Mouse (Mus musculus): ENCODE measurements around the gene Uqcc1.
"Not testable (repeated sequence)": the region's sequence is repeated elsewhere in the genome, so short reads cannot be mapped to it uniquely, and the experiment has no call there.

The Uqcc1 gene

DNA sequence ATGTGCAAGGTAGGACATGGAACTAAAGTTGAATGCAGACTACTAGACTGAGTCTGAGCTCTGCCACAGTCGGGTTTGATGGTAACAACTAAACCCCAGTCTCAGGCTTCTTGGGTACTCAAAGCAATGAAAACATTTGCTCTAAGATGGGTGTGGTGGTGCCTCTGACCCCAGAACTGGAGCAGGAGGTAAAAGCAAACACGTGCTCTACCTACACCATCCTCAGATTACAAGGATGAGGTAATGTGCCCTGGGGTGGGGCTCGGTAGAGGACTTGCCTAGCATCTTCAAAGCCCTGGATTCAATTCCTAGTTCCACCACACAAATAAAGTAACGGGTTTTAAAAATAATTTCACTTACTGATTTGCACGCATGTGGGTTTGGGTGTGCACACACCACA, 77.6 kb downstream of the Uqcc1 start:
- DNase-seq (ENCODE audit: low spot score), result no peak

DNA sequence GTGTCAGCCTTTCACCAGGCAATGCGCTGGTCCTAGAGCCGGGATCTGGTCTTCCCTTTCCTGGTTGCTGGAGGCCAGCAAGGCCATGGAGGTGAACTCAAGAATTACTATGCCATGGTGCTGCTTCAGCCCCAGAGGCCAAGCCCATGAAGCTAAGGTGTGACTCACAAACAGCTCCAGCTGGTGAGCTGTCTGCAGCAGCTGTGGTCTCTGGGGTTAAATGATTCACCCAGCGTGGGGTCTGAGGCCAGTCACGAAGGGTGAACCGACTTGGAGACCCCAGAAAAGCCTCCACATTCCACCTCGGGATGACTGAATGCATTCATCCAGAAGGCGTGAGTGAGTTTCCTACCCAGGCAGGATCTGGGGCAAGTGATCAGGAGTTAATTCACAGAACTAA, 80.0 kb downstream of the Uqcc1 start:
- DNase-seq (ENCODE audit: low spot score), result no peak

DNA sequence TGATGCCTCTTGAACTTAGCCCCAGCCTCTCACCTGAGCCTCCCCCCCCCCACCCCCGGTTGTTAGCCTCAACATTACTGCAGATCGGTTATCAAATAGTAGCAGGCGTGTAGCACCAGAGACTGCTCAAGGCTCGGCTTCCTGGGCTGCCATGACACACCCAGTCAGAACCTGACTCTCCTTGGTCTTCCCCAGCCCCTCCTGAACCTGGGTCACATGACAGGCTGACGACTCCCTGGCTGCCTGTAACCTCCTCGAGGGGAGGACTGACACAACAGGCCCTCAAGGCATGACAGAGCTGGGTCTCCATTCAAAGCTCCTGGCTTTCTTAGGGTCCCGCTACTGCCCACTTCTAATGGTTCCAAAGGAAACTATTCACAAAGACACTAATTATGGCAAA, 80.6 kb downstream of the Uqcc1 start:
- no peak for DNase-seq (ENCODE audit: low spot score)

DNA sequence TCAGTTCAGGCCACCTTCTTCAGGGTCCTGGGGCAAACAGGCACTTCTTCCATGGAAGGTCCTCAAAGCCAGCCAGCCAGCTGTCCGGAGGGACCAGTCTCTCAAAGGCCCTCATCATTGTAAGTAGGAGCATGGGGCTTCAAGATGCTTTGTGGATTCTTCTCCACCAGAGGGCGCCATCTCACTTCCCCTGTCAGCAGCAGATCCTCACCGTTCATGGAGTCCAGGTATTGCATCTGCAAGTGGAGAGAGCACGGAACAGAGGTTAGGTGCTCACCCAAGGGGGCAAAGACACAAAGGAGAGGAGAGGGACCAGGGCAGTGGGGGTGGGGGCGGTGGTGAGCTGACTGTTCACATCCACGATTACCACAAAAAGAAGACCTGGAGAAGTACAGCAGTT, 81.8 kb downstream of the Uqcc1 start:
- peak; percentile 41 for DNase-seq (ENCODE audit: low spot score)

DNA sequence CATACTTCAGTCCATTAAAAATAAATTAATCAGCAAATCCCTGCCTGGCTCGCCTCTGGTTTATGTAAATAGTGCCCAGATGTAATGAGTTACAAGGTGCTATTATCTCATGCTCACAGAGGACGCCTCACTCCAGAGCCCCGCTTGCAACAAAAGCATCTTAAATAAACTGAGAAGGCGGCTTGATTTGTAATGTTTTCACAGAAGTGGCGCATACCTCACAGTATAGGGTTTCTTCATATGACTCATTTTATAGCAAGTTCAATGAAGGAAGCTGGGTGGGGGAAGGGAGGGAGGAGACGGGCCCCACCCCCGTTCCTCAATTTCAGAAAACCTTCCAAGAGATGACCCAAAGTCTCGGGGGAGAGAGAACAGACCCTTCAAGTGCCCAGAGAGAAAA, 83.2 kb downstream of the Uqcc1 start:
- no peak for DNase-seq (ENCODE audit: low spot score)

DNA sequence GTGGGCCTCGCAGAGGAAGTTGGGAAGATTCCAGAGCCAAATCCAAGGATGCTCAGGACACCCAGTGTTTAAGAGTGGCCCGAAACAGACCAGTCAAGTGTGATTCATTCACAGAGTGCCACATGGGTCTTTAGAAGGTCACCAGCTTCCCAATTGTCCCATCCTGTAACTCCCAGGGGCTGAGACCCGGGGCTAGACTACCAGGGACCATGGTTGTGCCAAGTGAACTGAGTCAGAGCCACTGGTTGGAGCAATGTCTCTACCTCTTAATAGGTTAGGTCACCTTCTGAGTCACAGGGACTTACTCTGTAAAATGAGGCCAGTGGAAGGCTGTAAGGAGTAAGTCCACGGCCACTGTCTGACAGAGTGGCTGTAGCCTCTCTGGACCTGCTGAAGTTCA, 91.1 kb downstream of the Uqcc1 start:
- DNase-seq (ENCODE audit: low spot score), result no peak

DNA sequence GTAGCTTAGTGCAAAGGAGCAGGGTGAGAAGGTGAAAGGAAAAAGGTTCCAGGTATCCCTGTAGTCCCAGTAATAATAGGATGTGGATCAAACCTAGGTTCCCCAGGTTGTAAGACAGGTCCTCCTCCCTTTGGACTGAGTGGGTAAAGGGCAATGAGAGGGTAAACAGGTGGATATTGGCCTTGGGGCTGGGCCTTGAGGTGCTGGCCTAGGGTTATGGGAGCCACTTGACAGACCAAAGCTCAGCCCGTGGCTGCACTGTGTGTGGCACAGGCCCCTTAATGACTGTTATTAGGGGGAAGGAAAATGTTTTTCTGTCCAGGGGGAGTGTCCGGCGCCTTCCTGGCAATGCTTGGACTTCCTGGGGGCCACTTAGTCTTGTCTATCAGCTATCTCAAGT, 92.1 kb downstream of the Uqcc1 start:
- DNase-seq (ENCODE audit: low spot score), result no peak

DNA sequence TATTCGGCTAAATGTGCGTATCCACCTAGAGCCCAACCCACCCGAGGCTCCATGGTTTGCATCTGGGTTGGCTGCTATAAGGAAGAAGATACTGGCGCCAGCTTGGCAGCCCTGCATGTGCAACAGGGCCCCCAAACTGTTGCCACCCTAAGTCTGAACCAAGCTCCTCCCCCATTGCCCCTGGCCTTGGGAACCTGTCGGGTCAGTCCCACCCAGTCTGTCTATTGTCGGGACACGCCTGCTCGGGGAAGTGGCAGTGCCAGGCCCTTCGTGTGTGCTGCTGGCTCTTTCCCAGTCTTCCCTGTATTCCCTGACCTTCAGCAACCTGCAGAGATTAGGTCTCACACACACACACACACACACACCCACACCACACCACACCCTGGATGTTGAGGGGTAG, 95.4 kb downstream of the Uqcc1 start, which contains the start of gene Fam83c:
Fam83c (minus strand) TSS at position 123 of the 400 bp plus-strand sequence.
- DNase-seq (ENCODE audit: low spot score), result no peak

DNA sequence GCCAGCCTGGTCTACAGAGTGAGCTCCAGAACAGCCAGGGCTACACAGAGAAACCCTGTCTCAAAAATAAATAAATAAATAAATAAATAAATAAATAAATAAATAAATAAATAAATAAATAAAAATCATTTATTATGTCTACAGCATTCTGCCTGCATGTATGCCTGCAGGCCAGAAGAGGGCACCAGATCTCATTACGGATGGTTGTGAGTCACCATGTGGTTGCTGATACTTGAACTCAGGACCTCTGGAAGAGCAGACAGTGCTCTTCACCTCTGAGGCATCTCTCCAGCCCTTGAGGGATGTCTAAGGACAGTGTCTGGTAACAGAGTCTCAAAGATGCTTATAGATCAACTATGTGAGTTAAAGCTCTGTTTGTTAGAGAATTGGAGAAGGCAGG, 98.0 kb downstream of the Uqcc1 start:
- not testable (repeated sequence) for DNase-seq (ENCODE audit: low spot score)

DNA sequence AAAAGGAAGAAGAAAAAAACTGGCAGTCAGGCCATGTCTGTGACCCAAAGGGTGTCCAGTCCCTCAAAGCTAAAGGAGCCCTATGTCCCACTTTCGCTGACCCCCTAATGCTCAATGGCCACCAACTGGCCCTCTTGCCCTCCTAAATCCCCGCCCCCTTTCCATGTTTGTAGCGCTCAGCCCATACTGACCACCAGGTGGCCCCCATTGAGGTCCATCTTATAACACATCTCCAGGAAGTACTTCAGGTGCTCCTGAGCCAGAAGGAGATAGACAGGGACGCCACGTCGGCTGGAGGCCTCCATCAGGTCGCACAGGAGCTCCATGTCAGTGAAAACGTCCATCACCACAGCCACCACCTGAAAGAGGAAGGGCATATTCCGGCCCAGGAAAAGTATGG, 98.8 kb downstream of the Uqcc1 start:
- no peak for DNase-seq (ENCODE audit: low spot score)

DNA sequence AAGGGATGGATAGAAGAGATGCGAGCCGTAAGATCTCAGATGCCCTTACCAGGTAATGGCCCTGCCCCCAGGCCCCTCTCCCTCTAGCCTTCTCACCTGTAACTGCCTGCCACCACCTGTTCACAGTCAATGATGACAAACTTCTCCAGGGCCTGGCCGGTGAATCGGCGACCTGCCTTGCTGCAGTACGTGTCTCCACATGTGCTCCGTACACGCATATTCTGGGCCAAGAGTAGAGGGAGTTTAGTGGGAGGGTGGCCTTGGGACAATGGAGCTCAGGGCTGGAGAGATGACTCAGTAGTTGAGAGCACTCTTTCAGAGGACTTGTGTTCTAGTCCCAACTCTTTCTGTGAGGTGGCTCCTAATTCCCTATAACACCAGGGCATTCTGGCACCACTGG, 99.3 kb downstream of the Uqcc1 start:
- no peak for DNase-seq (ENCODE audit: low spot score)

DNA sequence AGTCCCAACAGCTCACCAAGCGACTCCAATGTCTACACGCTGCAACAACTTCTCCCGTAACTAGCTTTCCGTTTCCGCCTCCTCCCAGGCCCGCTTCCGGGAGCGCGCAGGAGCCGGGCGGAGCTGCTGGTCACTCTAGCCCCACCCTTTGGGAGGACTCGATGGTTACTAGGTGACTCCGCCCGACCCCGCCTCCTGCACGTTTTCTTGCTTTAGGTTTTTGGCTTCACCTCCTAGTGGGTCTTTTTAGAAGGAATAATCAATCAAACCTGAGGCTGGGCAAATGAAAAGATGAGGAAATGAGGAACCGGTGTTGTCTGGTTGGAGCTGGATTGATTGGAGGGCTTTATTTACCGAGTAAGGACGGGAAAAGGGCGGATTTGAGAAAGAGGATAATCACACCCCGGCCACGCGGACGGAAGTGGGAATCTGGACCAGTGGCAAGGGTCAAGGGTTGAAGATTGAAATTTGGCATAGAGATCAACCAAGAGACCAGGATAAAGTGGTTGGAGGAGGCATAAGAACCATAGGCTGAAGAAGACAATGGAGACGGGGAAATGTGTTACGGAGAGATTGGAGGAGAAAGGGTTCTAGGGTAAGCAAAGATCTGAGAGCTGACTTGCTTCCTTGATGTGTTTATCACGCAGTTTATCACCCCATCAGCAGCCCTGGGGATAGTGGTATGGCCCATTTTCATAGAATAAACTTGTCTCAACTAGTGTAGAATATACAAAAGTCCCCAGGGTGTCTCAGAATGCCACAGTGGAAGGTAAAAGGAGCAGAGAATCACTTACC, 103.3 kb downstream of the Uqcc1 start, which contains the start of gene Eif6:
Eif6 (minus strand) TSS at position 296 of the 795 bp plus-strand sequence.
- no peak for DNase-seq (ENCODE audit: low spot score)

DNA sequence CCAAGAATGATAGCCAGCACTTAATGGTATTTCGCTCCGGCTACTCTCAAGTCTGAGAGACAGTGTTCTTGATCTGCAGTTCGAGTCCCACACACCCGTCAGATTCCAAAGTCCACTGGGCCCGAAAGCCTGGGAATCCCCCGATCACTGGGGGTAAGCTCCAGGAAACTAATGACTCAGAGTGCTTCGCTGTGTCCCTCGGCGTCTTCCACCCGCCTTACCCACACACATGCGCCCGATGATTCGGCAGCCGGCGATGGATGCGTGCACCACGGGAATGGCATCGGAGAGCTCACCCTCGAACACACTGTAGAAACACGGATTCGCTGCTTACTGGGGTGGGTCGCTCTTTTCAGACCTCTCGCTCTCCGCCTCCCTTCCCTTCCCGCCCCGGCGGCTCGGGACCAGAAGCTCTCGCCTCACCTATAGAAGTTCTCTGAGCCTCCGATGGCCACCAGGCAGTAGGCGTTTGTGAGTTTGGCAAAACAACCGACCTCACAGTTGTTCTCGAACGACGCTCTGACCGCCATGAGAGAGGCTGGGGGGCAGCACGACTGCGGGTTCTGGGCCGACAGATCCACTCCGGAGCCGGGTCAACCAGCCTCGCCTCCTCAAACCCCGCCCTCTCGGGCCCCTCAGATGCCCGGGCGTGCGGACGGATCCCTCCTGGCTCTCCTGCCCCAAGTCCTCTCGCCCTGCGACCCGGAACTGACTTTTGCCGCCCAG, 104.0 kb downstream of the Uqcc1 start:
- DNase-seq (ENCODE audit: low spot score), result no peak

DNA sequence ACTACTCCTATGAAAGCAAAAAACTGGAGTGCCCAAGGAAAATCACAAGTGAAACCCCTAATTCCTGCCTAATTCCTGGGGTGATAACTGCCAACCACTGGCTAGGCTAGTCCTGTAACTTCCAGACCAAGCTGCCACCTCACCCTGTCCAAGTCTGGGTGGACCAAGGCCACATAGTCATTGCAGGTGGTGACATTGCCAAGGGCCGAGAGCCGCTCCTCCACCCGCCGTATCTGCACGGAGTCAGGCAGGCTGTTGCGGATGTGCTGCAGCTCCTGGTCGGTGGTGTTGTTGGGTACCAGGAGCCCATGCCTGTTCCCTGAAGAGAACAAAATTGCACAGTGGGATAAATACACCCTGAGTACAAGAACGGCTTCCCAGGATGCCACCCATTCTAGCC, 106.4 kb downstream of the Uqcc1 start:
- no peak for DNase-seq (ENCODE audit: low spot score)

DNA sequence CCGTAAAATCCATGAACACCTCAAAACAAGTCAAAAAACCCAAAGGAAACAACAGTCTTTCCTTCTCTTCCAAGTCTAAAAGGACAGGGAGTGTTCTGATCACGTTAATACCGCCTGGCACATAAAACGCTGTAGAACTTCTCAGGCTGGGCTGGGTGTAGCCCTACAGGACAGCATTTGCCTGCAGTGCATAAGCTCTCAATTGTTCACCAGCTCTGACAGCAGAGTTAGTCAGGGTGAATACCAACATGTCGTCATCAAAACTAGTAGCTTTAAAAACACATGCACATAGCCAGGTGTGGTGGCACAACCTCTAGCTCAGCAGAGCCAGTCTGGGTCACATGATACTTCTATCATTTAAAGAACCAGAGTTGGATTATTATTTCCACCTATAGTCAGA, 109.3 kb downstream of the Uqcc1 start:
- no peak for DNase-seq (ENCODE audit: low spot score)

DNA sequence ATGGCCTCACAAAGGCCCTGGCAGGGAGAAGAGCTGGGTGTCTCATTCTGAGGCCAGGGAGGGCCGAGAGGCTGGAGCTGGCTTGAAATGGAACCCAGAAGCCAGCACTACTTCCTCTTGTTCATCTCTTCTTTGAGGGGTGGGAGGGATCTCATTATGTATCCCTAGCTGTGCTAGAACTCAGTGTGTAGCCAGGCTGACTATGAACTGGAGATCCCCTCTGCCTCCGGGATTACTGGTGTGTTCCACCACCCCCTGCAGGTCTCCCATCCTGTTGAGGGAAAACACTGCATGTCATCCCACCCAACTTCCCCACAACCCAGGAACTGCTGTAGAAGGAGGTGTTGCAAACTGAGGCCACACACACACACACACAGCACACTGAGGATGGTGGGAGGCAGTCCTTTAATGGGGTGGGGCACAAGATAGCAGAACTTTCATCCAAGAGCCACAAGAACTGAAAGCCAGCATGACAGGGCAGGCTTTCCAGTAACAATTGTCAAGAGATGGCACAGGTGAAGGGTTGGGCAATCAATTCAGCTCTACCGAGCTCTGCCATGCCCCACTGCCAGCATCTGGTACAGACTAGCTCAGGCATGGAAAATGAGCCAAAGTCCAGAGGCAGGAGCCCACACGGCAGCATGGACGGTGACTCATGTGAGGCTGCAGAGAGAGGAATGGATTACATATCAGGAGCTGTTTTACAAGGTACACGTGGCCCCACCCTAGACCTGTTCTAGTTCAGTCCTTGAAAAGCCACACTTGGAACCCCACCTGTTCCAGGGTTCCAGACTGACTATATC, 110.5 kb downstream of the Uqcc1 start:
- no peak for DNase-seq (ENCODE audit: low spot score)

DNA sequence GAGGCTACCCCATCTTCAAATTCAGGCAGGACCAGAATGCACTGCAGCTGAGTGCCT, 110.9 kb downstream of the Uqcc1 start, which contains the start of gene BC029722:
BC029722 (minus strand) TSS at position 35 of the 57 bp plus-strand sequence.
- no peak for DNase-seq (ENCODE audit: low spot score)

DNA sequence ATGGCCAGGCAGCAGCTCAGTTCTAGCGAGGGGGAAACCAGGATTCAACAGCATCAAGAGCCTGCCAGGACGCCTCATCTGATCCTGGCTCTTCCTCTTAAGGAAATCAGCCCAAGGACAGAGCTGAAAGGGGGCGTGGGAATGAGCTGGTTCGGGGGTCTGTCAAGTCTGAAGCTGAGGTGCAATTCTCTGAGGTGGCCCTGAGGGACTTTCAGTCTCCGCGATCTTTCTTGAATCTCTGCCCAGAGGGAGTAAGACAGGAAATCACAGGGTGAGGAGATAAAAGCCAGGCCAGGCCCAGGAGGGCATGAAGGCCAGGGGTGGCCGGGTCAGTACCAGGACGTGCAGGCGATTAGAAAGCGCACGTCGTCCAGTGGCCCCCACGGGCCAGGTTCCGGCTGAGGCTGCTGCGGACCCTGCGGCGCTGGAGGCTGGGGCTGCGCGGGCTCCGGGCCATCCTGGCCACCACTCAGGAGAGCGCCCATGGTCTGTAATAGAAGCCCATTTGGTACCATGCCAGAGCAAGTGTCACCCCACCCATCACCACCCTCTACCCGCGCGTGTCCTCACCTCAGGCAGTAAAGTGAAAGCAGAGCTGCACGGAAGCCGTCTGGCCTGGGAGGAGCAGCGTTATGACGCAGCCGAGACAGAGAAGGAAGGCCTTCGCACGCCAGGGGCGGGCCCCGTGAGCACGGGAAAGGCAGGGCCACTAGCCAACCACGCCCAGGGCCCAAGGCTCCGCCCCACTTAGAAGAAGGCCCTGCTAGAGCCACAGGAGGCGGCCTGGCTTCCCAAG, 111.3 kb downstream of the Uqcc1 start:
- peak; percentile 78 for DNase-seq (ENCODE audit: low spot score)

DNA sequence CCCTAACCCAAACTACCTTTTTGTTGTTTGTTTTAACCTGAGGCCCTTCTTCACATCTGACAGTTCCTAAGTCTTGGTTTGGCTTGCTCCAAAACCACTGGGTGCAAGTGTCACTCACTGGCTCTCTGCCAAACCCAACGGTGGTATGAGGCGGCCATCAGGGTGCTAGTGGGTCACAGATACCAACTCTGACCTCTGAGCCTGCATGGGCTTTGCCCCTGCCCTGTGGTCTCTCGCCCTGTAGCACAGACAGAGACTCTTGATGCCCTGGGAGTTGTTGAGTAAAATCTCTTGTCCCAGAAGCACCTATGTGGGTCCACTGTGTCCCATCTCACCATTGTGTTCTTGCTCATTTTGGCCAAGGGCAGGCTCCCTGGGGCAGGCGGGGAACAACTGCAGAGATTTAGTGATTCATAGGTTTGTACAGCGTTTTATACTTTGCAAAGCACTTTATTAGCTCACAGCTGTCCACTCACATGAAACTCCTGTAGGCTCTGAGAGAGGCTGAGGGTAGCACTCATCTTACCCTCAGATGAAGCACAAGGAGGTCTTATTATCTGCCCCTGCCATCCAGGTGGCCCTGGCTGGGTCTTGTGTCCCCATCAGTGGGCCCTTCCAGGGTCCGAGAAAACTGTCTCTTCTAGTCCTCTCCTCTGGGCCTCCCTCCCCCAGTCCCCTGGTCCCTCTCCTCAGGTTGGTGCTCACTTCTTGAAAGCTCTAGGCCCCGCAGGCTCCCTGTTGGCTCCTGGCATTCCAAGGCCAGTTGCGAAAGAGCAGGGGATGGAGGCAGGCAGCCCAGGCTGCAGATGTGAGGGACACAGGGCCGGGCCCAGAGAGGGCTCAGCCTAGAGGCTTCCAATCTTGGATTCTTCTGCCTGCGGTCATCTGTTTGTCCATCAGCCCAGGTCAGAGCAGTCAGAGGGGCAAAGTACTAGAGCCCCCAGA, 112.5 kb downstream of the Uqcc1 start:
- DNase-seq (ENCODE audit: low spot score), result no peak

DNA sequence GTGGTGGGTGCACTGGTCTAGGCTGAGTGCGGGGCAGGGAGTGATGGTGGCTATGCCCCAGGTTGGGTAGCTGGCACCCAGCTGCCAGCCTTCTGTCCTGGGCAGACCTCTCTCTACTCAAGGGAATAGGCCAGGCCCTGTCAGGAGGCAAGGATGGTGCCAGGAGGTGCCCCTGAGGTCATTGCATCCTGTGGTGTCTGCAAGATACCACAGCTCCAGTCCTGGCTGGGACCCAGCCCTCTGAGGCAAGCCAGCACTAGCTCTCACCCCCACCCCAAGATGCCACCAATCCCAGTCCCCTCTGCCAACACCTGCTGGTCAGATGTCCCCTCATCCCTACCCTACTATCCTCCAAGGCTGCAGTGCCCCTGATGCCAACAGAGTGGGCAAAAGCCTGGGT, 113.9 kb downstream of the Uqcc1 start:
- no peak for DNase-seq (ENCODE audit: low spot score)

DNA sequence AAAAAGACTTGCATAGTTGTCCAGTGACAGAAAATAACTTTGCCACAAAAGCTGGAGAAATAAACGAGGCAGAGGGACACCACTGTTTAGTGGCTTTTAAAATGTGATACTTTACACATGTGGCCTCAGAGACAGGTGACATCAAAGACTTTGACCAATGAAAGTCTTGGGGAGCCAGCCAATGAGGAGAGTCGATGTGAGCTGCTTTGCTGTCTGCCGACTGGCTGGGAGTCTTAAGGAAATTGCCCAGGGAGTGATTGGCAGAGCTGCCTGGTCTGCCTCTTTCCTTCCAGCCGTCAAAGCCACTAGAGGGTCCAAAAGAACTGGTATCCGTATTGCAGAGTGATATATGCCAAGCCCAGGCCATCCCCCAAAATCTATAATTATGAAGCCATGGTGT, 115.3 kb downstream of the Uqcc1 start:
- DNase-seq (ENCODE audit: low spot score), result no peak

Measured in urinary bladder, postnatal 10 days (tissue).